Mouse (Mus musculus): ENCODE measurements around the gene Serinc4. TPM values are rescaled to one million over a fixed set of nuclear protein-coding genes. Genes with fewer than 3 reads are reported as not detected.
"Not testable (repeated sequence)": the region's sequence is repeated elsewhere in the genome, so short reads cannot be mapped to it uniquely, and the experiment has no call there.

Gene Serinc4
- 0.95 and 1.7 TPM in 2 replicates for polyA plus RNA-seq (2014; fragmentation: Nextera tagmentation; extraction: Ambion mirVana)

DNA sequence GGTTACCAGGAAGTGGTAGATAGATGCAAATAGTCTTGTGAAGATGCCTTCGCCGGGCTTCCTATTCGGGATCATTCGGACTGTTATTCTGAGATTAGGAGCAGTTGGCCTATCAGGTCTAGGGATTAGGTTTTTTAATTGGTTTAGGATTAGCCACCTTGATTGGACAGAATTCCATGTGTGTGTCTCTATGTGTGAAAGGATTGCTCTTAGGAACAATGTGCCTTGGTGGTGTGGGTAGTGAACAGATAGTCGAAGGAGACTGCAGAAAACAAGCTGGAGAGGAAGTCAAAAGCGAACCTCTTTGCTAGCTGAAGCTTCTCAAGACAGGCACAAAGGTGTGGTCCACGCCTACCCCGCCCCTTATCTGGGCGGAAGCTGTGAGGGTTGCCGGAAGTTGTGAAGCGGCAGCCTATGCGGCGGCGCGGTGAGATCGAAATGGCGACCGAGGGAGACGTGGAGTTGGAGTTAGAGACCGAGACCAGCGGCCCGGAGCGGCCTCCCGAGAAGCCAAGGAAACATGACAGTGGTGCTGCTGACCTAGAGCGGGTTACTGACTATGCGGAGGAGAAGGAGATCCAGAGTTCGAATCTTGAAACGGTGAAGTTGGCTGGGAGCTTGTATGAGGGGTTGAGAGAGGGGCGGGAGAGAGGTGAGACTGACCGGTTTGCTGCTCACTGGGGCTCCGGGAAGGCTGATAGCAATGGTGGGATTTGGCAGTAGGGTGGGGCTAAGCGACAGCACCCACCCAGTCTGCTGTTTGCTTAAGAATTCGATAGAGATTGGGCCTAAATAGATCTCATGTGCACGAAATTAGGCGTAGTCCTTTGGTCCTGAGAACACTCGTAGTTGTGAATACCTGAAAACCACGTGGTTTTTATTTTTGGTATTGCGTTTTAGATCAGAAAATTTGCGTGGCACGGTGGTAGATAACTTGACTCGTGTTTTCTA is at the start of gene Serinc4:
Gene Serinc4 (minus strand): TSS at position 90 of the 951 bp plus-strand sequence.
- 5% methylated on average over 41 of the region's 41 CpGs for WGBS
- Histone ChIP-seq H3K27ac (ENCODE audit: low read depth, low read length) (peak within 1 kb of the TSS; percentile 62), H3K4me1 (ENCODE audit: control insufficient read depth, insufficient read depth, low read length) (peaks cover 9% of the 10 kb centered on the region; the same call in 1 of the 2 replicates)

DNA sequence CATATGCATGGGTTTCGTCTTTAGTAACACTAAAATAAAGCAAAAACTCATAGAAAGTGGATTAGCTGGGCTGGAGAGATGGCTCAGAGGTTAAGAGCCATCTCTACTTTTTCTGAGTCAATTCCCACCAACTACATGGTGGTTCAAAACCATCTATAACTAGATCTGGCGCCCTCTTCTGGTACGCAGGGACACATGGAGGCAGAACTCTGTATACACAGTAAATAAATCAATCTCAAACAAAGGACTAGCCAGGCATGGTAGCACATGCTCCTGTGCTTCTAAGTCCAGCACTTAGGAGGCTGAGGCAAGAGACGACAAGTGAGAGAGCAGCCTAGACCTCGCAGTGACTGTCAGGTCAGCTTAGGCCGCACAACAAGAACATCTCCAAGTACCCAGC is 45.0 kb upstream of the Serinc4 start:
- not testable (repeated sequence) for H3K4me2 ChIP-seq (ENCODE audit: low read depth, low read length); H3K9me3 ChIP-seq (ENCODE audit: control insufficient read depth, low read length); H3K9ac ChIP-seq (replicated peaks; ENCODE audit: low read depth, low read length); H3K27ac ChIP-seq (ENCODE audit: low read depth, low read length); H3K4me3 ChIP-seq (ENCODE audit: low read depth, low read length); H3K27me3 ChIP-seq (ENCODE audit: control insufficient read depth, insufficient read depth, low read length); H3K36me3 ChIP-seq (ENCODE audit: control insufficient read depth, insufficient read depth, low read length); ATAC-seq (ENCODE audit: low read depth); H3K4me1 ChIP-seq (ENCODE audit: control insufficient read depth, insufficient read depth, low read length)
- 62% methylated on average over 2 of the region's 6 CpGs for WGBS

More for the DNA sequence above, at the start of gene Serinc4:
- Histone ChIP-seq H3K27me3 (ENCODE audit: control insufficient read depth, insufficient read depth, low read length) (no peaks in the 10 kb centered on the region), H3K4me3 (ENCODE audit: low read depth, low read length) (peak within 1 kb of the TSS; percentile 78), H3K4me2 (ENCODE audit: low read depth, low read length) (peak within 1 kb of the TSS; percentile 55), H3K36me3 (ENCODE audit: control insufficient read depth, insufficient read depth, low read length) (no peaks in the 10 kb centered on the region; the same call in 1 of the 2 replicates), H3K9me3 (ENCODE audit: control insufficient read depth, low read length) (no peaks in the 10 kb centered on the region), H3K9ac (replicated peaks; ENCODE audit: low read depth, low read length) (peak within 1 kb of the TSS; percentile 68)
- peak; percentile 94 for ATAC-seq (ENCODE audit: low read depth)

DNA sequence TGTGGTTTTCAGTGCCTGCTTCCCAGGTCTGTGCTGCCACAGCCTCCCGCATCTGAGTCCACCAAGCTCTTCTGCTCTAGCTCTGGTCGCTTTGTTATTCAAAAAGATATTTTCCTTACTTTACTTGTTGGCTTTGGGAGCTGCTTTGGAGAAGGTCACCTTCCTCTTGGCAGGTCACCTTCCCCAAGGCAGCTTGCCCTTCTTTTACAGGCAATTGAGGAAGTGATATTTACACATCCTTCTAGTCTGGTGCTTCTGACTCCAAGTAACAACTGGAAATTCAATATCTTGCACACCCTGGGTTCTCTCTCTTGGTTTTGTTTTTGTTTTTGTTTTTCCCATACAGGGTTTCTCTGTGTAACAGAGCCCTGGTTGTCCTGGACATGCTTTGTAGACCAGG is 27.8 kb upstream of the Serinc4 start:
- not testable (repeated sequence) for H3K4me2 ChIP-seq (ENCODE audit: low read depth, low read length); H3K4me3 ChIP-seq (ENCODE audit: low read depth, low read length)
- 67% methylated on average over 1 of the region's 2 CpGs for WGBS

DNA sequence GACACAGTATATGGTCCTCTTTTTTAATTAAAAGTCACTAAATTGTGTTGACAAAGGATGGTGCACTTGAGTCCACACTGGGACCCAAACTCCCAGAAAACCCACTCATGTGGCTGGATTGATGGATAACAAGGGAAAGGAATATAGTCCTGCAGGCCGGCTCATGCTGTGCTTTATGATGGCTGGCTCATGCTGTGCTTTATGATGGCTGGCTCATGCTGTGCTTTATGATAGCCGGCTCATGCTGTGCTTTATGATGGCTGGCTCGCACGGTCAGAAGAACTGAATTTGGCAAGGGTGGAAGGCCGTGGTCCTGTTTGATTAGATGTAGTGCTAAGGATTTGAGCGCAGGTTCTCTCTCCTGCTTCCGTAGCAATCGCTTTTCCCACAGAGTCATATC is 27.0 kb upstream of the Serinc4 start:
- Histone ChIP-seq H3K27me3 (ENCODE audit: control insufficient read depth, insufficient read depth, low read length) (no peaks in the 10 kb centered on the region), H3K36me3 (ENCODE audit: control insufficient read depth, insufficient read depth, low read length) (no peaks in the 10 kb centered on the region), H3K4me2 (ENCODE audit: low read depth, low read length) (no peak overlapping the region; the same call in 1 of the 2 replicates), H3K9me3 (ENCODE audit: control insufficient read depth, low read length) (no peaks in the 10 kb centered on the region), H3K9ac (replicated peaks; ENCODE audit: low read depth, low read length) (no peak overlapping the region), H3K4me1 (ENCODE audit: control insufficient read depth, insufficient read depth, low read length) (0 out of 2 replicates have a peak, but pooled peaks cover 3% of the 10 kb centered on the region), H3K27ac (ENCODE audit: low read depth, low read length) (no peak overlapping the region), H3K4me3 (ENCODE audit: low read depth, low read length) (no peak overlapping the region)
- WGBS = 13% methylated on average over 8 of the region's 8 CpGs
- peak; percentile 54; the same call in 1 of the 2 replicates for ATAC-seq (ENCODE audit: low read depth)

More for the DNA sequence above, 27.8 kb upstream of the Serinc4 start:
- not testable (repeated sequence) for H3K9me3 ChIP-seq (ENCODE audit: control insufficient read depth, low read length); ATAC-seq (ENCODE audit: low read depth); H3K36me3 ChIP-seq (ENCODE audit: control insufficient read depth, insufficient read depth, low read length); H3K9ac ChIP-seq (replicated peaks; ENCODE audit: low read depth, low read length); H3K27ac ChIP-seq (ENCODE audit: low read depth, low read length); H3K27me3 ChIP-seq (ENCODE audit: control insufficient read depth, insufficient read depth, low read length); H3K4me1 ChIP-seq (ENCODE audit: control insufficient read depth, insufficient read depth, low read length)

DNA sequence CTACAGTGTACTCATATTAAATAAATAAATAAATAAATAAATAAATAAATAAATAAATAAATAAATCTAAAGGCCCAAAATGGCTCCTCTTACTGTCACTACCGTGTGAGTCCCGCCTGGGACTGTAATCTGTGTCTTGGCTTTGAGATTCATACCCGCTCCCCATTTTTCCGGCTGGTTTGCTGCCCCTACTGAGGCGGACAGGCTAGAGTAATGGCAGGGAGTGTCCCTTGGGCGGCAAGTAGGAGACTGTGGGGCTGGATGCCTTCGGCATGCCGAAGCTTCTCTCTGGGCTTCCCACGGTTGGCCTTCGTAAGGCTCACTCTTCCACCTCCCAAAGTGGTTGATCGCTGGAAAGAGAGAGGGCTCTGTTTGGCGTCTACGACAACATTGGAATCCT is 24.3 kb upstream of the Serinc4 start:
- not testable (repeated sequence) for H3K4me1 ChIP-seq (ENCODE audit: control insufficient read depth, insufficient read depth, low read length); H3K9me3 ChIP-seq (ENCODE audit: control insufficient read depth, low read length); H3K4me2 ChIP-seq (ENCODE audit: low read depth, low read length); H3K27me3 ChIP-seq (ENCODE audit: control insufficient read depth, insufficient read depth, low read length); H3K36me3 ChIP-seq (ENCODE audit: control insufficient read depth, insufficient read depth, low read length); H3K27ac ChIP-seq (ENCODE audit: low read depth, low read length); H3K9ac ChIP-seq (replicated peaks; ENCODE audit: low read depth, low read length); H3K4me3 ChIP-seq (ENCODE audit: low read depth, low read length); ATAC-seq (ENCODE audit: low read depth)
- 85% methylated on average over 13 of the region's 13 CpGs for WGBS

DNA sequence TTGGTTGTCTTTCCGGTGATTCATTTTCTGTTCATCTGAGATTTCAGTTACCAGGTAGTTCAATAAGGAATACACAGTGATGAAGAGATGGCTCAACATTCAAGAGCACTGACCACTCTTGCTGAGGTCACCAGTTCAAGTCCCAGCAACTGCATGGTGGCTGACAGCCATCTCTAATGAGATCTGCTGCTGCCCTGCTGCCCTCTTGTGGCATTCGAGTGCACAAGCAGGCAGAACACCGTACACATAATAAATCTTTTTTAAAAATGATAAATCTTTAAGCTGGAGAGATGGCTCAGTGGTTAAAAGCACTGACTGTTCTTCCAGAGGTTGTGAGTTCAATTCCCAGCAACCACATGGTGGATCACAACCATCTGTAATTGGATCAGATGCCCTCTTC is 23.9 kb upstream of the Serinc4 start:
- Histone ChIP-seq H3K27me3 (ENCODE audit: control insufficient read depth, insufficient read depth, low read length) (no peaks in the 10 kb centered on the region), H3K9me3 (ENCODE audit: control insufficient read depth, low read length) (no peaks in the 10 kb centered on the region), H3K9ac (replicated peaks; ENCODE audit: low read depth, low read length) (no peak overlapping the region), H3K4me1 (ENCODE audit: control insufficient read depth, insufficient read depth, low read length) (0 out of 2 replicates have a peak, but pooled peaks cover 3% of the 10 kb centered on the region), H3K36me3 (ENCODE audit: control insufficient read depth, insufficient read depth, low read length) (no peaks in the 10 kb centered on the region), H3K4me3 (ENCODE audit: low read depth, low read length) (no peak overlapping the region), H3K4me2 (ENCODE audit: low read depth, low read length) (no peak overlapping the region), H3K27ac (ENCODE audit: low read depth, low read length) (no peak overlapping the region)
- no peak for ATAC-seq (ENCODE audit: low read depth)
- 62% methylated on average over 3 of the region's 3 CpGs for WGBS

DNA sequence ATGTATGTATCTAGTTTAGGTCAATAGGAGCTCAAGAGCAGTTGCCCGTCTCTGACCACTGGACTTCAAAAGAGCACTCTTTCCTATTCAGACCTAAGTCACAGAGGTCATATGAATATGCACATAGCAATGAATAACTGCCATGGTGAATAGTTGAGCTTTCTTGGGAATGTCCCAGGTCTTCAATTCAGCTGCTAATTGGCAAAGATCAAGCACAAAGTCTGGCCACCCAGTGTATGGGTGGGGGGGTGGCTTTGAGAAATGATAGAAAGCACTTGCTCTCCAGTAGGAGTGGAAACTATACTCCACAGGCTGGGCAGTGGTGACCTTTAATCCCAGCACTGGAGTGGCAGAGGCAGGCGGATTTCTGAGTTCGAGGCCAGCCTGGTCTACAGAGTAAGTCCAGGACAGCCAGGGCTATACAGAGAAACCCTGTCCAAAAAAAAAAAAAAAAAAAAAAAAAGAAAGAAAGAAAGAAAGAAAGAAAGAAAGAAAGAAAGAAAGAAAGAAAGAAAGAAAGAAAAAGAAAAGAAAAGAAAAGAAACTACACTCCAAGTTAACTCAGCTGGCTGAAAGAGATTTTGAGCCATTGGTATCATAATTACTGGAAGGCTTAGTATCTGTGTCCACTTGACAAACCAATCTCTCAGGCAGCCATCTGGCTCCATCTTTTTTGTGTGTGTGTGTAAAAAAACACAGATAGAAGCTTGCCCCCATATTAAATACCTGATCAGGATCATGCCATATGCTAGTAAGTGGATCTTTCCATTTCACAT is 21.1 kb upstream of the Serinc4 start:
- Histone ChIP-seq H3K4me1 (ENCODE audit: control insufficient read depth, insufficient read depth, low read length) (peaks cover 3% of the 10 kb centered on the region; the same call in 1 of the 2 replicates), H3K27ac (ENCODE audit: low read depth, low read length) (no peak overlapping the region), H3K4me2 (ENCODE audit: low read depth, low read length) (no peak overlapping the region), H3K36me3 (ENCODE audit: control insufficient read depth, insufficient read depth, low read length) (no peaks in the 10 kb centered on the region), H3K27me3 (ENCODE audit: control insufficient read depth, insufficient read depth, low read length) (no peaks in the 10 kb centered on the region), H3K4me3 (ENCODE audit: low read depth, low read length) (no peak overlapping the region), H3K9ac (replicated peaks; ENCODE audit: low read depth, low read length) (no peak overlapping the region), H3K9me3 (ENCODE audit: control insufficient read depth, low read length) (no peaks in the 10 kb centered on the region)
- WGBS = 70% methylated on average over 3 of the region's 3 CpGs
- no peak for ATAC-seq (ENCODE audit: low read depth)

DNA sequence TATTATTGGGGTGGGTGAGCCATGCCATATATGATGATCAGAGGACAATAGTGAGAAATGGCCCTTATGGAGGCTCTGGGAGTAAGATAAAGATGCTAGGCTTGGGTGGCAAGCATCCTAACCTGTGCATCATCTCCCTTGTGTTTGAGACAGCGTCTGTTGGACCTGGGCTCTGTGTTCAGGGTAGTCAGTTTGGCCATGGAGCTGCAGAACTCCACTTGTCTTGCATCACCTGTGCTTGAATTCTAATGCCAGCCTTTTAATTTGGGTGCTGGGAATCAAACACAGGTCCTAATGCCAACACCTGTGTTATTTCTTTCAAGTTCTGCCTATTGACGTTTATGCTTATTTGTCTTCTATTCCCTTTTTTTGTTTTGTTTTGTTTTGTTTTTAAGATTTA is 18.7 kb upstream of the Serinc4 start:
- not testable (repeated sequence) for H3K36me3 ChIP-seq (ENCODE audit: control insufficient read depth, insufficient read depth, low read length); H3K9me3 ChIP-seq (ENCODE audit: control insufficient read depth, low read length); H3K27ac ChIP-seq (ENCODE audit: low read depth, low read length); H3K4me2 ChIP-seq (ENCODE audit: low read depth, low read length); H3K4me1 ChIP-seq (ENCODE audit: control insufficient read depth, insufficient read depth, low read length); H3K27me3 ChIP-seq (ENCODE audit: control insufficient read depth, insufficient read depth, low read length); ATAC-seq (ENCODE audit: low read depth); H3K9ac ChIP-seq (replicated peaks; ENCODE audit: low read depth, low read length); H3K4me3 ChIP-seq (ENCODE audit: low read depth, low read length)
- 97% methylated on average over 2 of the region's 2 CpGs for WGBS
